Mouse (Mus musculus): ENCODE data around the gene Ier3. TPM values are rescaled to one million over a fixed set of nuclear protein-coding genes. Genes with fewer than 3 reads are reported as not detected.

Ier3 gene
- total RNA-seq, 2 experiments from 2014 or later = 10.6 to 13.6 TPM

DNA sequence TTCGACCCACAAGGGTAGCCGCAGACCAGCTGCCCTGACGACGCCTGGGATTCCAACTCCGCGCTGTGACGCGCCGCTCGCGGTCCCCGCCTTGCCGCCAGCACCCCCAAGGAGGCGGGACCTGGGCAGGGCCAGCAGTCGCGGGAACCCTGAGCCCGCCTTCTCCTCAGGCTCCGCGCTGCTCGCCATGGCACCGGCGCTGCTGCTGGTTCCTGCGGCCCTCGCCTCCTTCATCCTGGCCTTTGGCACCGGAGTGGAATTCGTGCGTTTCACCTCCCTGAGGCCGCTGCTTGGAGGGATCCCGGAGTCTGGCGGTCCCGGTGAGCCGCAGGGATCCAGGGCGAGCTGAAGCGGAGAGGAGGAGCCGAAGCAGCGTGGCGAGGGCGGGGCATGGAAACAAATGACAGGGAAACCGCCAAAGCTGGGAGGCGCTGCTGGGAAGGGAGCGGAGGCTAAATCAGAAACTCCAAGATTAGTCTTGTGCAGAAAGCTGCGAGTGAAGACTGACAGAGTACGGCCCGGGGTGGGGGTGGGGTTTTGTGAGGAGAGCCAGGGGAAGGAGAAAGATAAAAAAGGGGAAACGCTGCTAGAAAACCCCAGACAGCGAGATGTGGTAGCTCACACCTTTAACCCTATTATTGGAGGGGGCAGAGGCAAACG is 39.8 kb downstream of the Ier3 start, which contains the start of gene Nrm:
Nrm (plus strand) TSS at position 121 of the 660 bp plus-strand sequence.
- DNase-seq (ENCODE audit: low spot score in 2 of 2) = peak; percentile 91 to 93
- intact Hi-C loops (cut with DNase I) = no loop called here

DNA sequence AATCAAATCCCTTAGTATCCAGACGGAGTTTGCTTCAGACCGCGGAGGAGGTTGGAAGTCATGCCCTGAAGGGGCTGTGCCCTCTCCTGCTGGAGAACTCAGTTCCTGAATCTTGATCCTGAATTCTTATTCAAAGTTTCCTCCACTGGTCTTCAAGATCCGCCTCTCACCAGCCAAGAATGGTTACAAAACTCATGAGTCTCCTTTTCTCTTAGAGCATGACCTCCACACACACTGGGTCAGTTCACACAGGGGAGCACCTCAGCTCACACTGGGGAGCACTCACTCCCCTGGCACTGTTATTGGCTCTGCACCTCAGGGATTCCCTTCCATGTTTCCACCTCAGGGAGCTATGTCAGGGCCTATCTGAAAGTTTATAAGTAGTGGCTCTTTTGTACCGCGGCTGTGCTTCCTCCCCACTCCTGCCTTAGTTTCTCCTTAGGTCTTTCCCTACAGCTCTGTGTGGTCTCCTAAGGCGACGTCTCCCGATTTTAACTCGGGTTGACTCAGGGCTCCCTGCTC is 43.4 kb downstream of the Ier3 start:
- intact Hi-C loops (cut with DNase I) = no loop called here
- no peak for DNase-seq (ENCODE audit: low spot score in 2 of 2)

GRCm38 (mm10) chr17:35865481-35866280 is 44.2 kb downstream of the Ier3 start, which contains the start of gene Ppp1r18:
Ppp1r18 (plus strand) TSS chr17:35865593.
- intact Hi-C loops (cut with DNase I) = no loop called here
- DNase-seq (ENCODE audit: low spot score in 2 of 2) = peak in 1 of 2 experiments; percentile 37

DNA sequence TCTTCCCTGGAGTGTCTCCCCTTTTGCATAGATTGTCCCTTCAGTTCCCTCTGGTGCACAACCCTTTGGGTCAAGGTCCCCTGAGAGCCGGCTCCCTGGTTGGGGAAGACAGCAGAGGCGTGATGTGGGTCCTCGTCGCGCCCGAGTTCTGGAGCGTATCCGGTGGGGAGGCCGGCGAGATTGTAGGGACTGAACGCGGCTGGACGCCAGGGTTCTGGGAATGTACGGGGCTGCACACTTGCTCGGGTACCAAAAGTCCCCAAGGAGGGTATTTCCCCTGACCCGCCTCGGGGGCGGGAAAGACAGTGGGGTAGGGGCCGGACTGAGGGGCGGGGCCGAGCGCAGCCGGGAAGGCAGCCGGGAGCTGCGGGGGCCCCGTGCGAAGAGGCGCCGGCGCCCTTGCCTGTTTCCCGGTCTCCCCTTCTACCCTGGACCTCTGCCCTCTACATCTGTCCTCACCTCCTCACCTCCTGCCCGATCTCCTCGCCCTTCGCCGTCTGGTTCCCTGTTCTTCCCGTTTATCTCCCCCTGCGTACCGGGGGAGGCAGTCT is 44.9 kb downstream of the Ier3 start:
- peak; percentile 38 to 39 for DNase-seq (ENCODE audit: low spot score in 2 of 2)
- intact Hi-C loops (cut with DNase I) = no loop called here

GRCm38 (mm10) chr17:35866911-35867890 is 45.7 kb downstream of the Ier3 start:
- no peak for DNase-seq (ENCODE audit: low spot score in 2 of 2)
- intact Hi-C loops (cut with DNase I) = no loop called here

DNA sequence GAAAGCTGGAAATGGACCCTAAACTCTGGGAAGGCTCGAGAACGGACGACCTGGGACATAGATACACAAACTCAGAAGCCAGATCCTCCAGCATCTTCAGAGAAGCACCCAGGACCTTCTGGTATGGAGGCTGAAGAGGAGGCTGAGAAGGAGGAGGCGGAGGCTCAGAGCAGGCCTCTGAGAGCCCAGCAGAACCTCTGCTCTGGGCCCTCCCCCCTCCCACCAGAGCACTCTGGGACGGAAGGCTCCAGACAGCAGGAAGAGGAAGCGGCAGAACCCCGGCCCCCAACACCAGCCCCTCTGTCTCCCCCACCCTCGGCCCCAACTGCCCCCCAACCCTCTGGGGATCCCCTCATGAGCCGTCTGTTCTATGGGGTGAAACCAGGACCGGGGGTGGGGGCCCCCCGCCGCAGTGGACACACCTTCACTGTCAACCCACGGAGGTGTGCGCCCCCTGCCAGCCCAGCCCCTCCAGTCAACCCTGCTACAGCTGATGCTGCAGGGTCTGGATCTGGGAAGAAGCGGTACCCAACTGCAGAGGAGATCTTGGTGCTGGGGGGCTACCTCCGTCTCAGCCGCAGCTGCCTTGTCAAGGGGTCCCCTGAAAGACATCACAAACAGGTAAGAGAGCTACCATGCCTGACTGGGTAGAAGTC is 46.8 kb downstream of the Ier3 start:
- intact Hi-C loops (cut with DNase I) = no loop called here
- no peak for DNase-seq (ENCODE audit: low spot score in 2 of 2)

DNA sequence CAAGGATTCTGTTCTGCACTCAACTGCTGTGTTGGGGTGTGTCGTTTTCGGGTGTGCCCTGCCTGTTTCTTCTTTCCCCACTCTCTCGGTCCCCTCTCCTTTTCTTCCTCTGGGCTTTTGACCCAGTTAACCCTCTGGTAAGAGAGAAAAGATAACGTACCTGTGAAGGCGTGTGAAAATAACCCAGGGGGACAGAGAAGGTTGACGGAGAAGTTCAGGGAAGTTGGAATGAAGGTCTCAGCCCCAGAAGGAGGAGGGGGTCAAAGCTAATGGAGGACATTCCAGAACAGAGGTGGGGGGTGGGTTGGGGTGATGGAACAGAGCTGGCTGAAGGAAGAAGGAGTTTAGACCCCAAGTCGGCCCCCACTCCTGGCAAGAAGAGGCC is 47.5 kb downstream of the Ier3 start:
- no peak for DNase-seq (ENCODE audit: low spot score in 2 of 2)
- intact Hi-C loops (cut with DNase I) = no loop called here

- DNase-seq (ENCODE audit: low spot score in 2 of 2) = no peak
- intact Hi-C loops (cut with DNase I) = no loop called here
Observed at GRCm38 (mm10) chr17:35869346-35870067, 48.0 kb downstream of the Ier3 start.

GRCm38 (mm10) chr17:35870151-35870883 is 48.8 kb downstream of the Ier3 start:
- peak in 1 of 2 experiments; percentile 37 for DNase-seq (ENCODE audit: low spot score in 2 of 2)
- intact Hi-C loops (cut with DNase I) = no loop called here

GRCm38 (mm10) chr17:35870884-35871696 is 49.6 kb downstream of the Ier3 start:
- no peak for DNase-seq (ENCODE audit: low spot score in 2 of 2)
- intact Hi-C loops (cut with DNase I) = no loop called here

Small RNAs within 50 kb of the gene (microRNA-seq; reads per million reads assigned to microRNA genes)
- not detected for gene Gm28033

Other genes with a start within 250 kb of the Ier3 start
- not detected for gene Sfta2, start 220.1 kb upstream of the Ier3 start, total RNA-seq (2021)
- not detected for gene Gm9573, start 195.0 kb upstream of the Ier3 start, total RNA-seq (2021)
- gene Mucl3, start 178.0 kb upstream of the Ier3 start, total RNA-seq (2021) = not detected
- 10 to 100 TPM; 30.1 to 40.0 TPM for gene Vars2, start 154.1 kb upstream of the Ier3 start, total RNA-seq (2021)
- gene Gtf2h4, start 147.9 kb upstream of the Ier3 start, total RNA-seq (2021) = 10 to 100 TPM; 26.8 to 29.9 TPM
- 10 to 100 TPM; 52.5 to 69.9 TPM for gene Ddr1, start 117.1 kb upstream of the Ier3 start, total RNA-seq (2021)
- 100 to 1,000 TPM; 146 to 149 TPM for gene Flot1, start 1.5 kb downstream of the Ier3 start, total RNA-seq (2021)
- gene Tubb5, start 16.6 kb downstream of the Ier3 start, total RNA-seq (2021) = 100 to 1,000 TPM; 441 to 478 TPM
- gene Mdc1, start 19.8 kb downstream of the Ier3 start, total RNA-seq (2021) = 10 to 100 TPM; 16.5 to 16.9 TPM
- 1 to 10 TPM; 2.3 to 3.1 TPM for gene Nrm, start 39.6 kb downstream of the Ier3 start, total RNA-seq (2021)
- gene Ppp1r18, start 43.9 kb downstream of the Ier3 start, total RNA-seq (2021) = 1 to 10 TPM; 9.2 to 9.3 TPM
- gene Dhx16, start 58.1 kb downstream of the Ier3 start, total RNA-seq (2021) = 10 to 100 TPM; 26.0 to 32.0 TPM
- gene 2310061I04Rik, start 75.7 kb downstream of the Ier3 start, total RNA-seq (2021) = 10 to 100 TPM; 58.4 to 62.0 TPM
- 10 to 100 TPM; 51.1 to 63.9 TPM for gene Atat1, start 88.4 kb downstream of the Ier3 start, total RNA-seq (2021)
- gene Mrps18b, start 94.7 kb downstream of the Ier3 start, total RNA-seq (2021) = 10 to 100 TPM; 38.0 to 46.2 TPM
- gene Ppp1r10, start 94.8 kb downstream of the Ier3 start, total RNA-seq (2021) = 10 to 100 TPM; 62.5 to 84.5 TPM
- gene Abcf1, start 148.1 kb downstream of the Ier3 start, total RNA-seq (2021) = 10 to 100 TPM; 71.0 to 77.8 TPM
- gene Gnl1, start 158.2 kb downstream of the Ier3 start, total RNA-seq (2021) = 100 to 1,000 TPM; 173 to 198 TPM
- 10 to 100 TPM; 36.9 to 40.0 TPM for gene Prr3, start 158.6 kb downstream of the Ier3 start, total RNA-seq (2021)
- gene H2-T24, start 198.9 kb downstream of the Ier3 start, total RNA-seq (2021) = 1 to 10 TPM; 1.1 to 2.2 TPM
- 10 to 100 TPM; 12.6 to 15.1 TPM for gene H2-T23, start 211.2 kb downstream of the Ier3 start, total RNA-seq (2021)
- gene H2-T22, start 221.1 kb downstream of the Ier3 start, total RNA-seq (2021) = 10 to 100 TPM; 11.0 to 12.2 TPM
- under 1 TPM in 1 of 2 experiments, not detected in 1; 0.27 TPM for gene Gm6034, start 221.3 kb downstream of the Ier3 start, total RNA-seq (2021)
- 1 to 10 TPM in 1 of 2 experiments, under 1 TPM in 1; 0.59 to 1.9 TPM for gene Gm11127, start 236.7 kb downstream of the Ier3 start, total RNA-seq (2021)

Data from left cerebral cortex, postnatal 36 days (tissue).